Mouse (Mus musculus): ENCODE data around the gene Apol7e. TPM values are rescaled to one million over a fixed set of nuclear protein-coding genes. Genes with fewer than 3 reads are reported as not detected.

Apol7e gene
- polyA plus RNA-seq, 1 experiment from 2014 or later, result not detected

- WGBS, result 89% methylated on average over 10 of the region's 10 CpGs
- H3K27me3 ChIP-seq (replicated peaks; ENCODE audit: control insufficient read depth, insufficient read depth, low read length), result no peaks in the 10 kb centered on the region
- H3K27ac ChIP-seq (replicated peaks; ENCODE audit: low read depth, low read length), result no peak overlapping the region
- ATAC-seq (ENCODE audit: low read depth), result no peak
- no peak overlapping the region for H3K4me3 ChIP-seq (ENCODE audit: low read depth, low read length)
- H3K4me2 ChIP-seq (ENCODE audit: low read depth, low read length), result no peak overlapping the region
- no peaks in the 10 kb centered on the region for H3K36me3 ChIP-seq (ENCODE audit: control insufficient read depth, insufficient read depth, low read length)
- no peaks in the 10 kb centered on the region for H3K9me3 ChIP-seq (ENCODE audit: control insufficient read depth, low read length)
- H3K9ac ChIP-seq (ENCODE audit: low read depth, low read length), result no peak overlapping the region
- H3K4me1 ChIP-seq (ENCODE audit: control insufficient read depth, insufficient read depth, low read length), result no peaks in the 10 kb centered on the region
- DNase-seq (ENCODE audit: low spot score), result no peak
These were observed 51.1 kb downstream of the Apol7e start for GRCm38 (mm10) chr15:77749717-77750116.

GRCm38 (mm10) chr15:77750461-77750860 is 51.8 kb downstream of the Apol7e start:
- Histone ChIP-seq H3K27ac (replicated peaks; ENCODE audit: low read depth, low read length) (no peak overlapping the region), H3K4me3 (ENCODE audit: low read depth, low read length) (no peak overlapping the region), H3K27me3 (replicated peaks; ENCODE audit: control insufficient read depth, insufficient read depth, low read length) (no peaks in the 10 kb centered on the region), H3K9me3 (ENCODE audit: control insufficient read depth, low read length) (no peaks in the 10 kb centered on the region), H3K4me2 (ENCODE audit: low read depth, low read length) (no peak overlapping the region), H3K4me1 (ENCODE audit: control insufficient read depth, insufficient read depth, low read length) (no peaks in the 10 kb centered on the region), H3K36me3 (ENCODE audit: control insufficient read depth, insufficient read depth, low read length) (no peaks in the 10 kb centered on the region), H3K9ac (ENCODE audit: low read depth, low read length) (no peak overlapping the region)
- peak; percentile 23 for DNase-seq (ENCODE audit: low spot score)
- ATAC-seq (ENCODE audit: low read depth), result no peak
- WGBS, result 29% methylated on average over 1 of the region's 1 CpGs

GRCm38 (mm10) chr15:77752443-77752842 is 53.8 kb downstream of the Apol7e start:
- Histone ChIP-seq H3K4me3 (ENCODE audit: low read depth, low read length) (no peak overlapping the region), H3K9ac (ENCODE audit: low read depth, low read length) (no peak overlapping the region), H3K9me3 (ENCODE audit: control insufficient read depth, low read length) (no peaks in the 10 kb centered on the region), H3K27me3 (replicated peaks; ENCODE audit: control insufficient read depth, insufficient read depth, low read length) (no peaks in the 10 kb centered on the region), H3K4me1 (ENCODE audit: control insufficient read depth, insufficient read depth, low read length) (no peaks in the 10 kb centered on the region), H3K4me2 (ENCODE audit: low read depth, low read length) (no peak overlapping the region), H3K36me3 (ENCODE audit: control insufficient read depth, insufficient read depth, low read length) (no peaks in the 10 kb centered on the region), H3K27ac (replicated peaks; ENCODE audit: low read depth, low read length) (no peak overlapping the region)
- DNase-seq (ENCODE audit: low spot score) (no peak), ATAC-seq (ENCODE audit: low read depth) (no peak)
- WGBS, result 64% methylated on average over 11 of the region's 11 CpGs

- Histone ChIP-seq H3K4me3 (ENCODE audit: low read depth, low read length) (no peak overlapping the region), H3K4me2 (ENCODE audit: low read depth, low read length) (no peak overlapping the region), H3K36me3 (ENCODE audit: control insufficient read depth, insufficient read depth, low read length) (peaks cover 4% of the 10 kb centered on the region), H3K9ac (ENCODE audit: low read depth, low read length) (no peak overlapping the region), H3K9me3 (ENCODE audit: control insufficient read depth, low read length) (no peaks in the 10 kb centered on the region), H3K27ac (replicated peaks; ENCODE audit: low read depth, low read length) (no peak overlapping the region), H3K4me1 (ENCODE audit: control insufficient read depth, insufficient read depth, low read length) (no peaks in the 10 kb centered on the region), H3K27me3 (replicated peaks; ENCODE audit: control insufficient read depth, insufficient read depth, low read length) (no peaks in the 10 kb centered on the region)
- ATAC-seq (ENCODE audit: low read depth) (no peak), DNase-seq (ENCODE audit: low spot score) (no peak)
- no CpG with 5 or more reads among the region's 2 CpGs for WGBS
These were observed 56.5 kb downstream of the Apol7e start for GRCm38 (mm10) chr15:77755132-77755531.

- Histone ChIP-seq H3K4me3 (ENCODE audit: low read depth, low read length) (no peak overlapping the region), H3K27ac (replicated peaks; ENCODE audit: low read depth, low read length) (no peak overlapping the region), H3K9me3 (ENCODE audit: control insufficient read depth, low read length) (no peaks in the 10 kb centered on the region), H3K9ac (ENCODE audit: low read depth, low read length) (no peak overlapping the region), H3K4me1 (ENCODE audit: control insufficient read depth, insufficient read depth, low read length) (no peaks in the 10 kb centered on the region), H3K27me3 (replicated peaks; ENCODE audit: control insufficient read depth, insufficient read depth, low read length) (no peaks in the 10 kb centered on the region), H3K4me2 (ENCODE audit: low read depth, low read length) (no peak overlapping the region), H3K36me3 (ENCODE audit: control insufficient read depth, insufficient read depth, low read length) (peaks cover 13% of the 10 kb centered on the region)
- WGBS, result 69% methylated on average over 2 of the region's 2 CpGs
- no peak for ATAC-seq (ENCODE audit: low read depth)
- DNase-seq (ENCODE audit: low spot score), result no peak
These were observed 57.4 kb downstream of the Apol7e start for GRCm38 (mm10) chr15:77756081-77756480.

GRCm38 (mm10) chr15:77756848-77757247 is 58.2 kb downstream of the Apol7e start, which contains the start of gene Apol8:
Gene Apol8 (minus strand): TSS chr15:77757003.
- no peak within 1 kb of the TSS for H3K4me3 ChIP-seq (ENCODE audit: low read depth, low read length)

GRCm38 (mm10) chr15:77757586-77758226 is 59.0 kb downstream of the Apol7e start:
- Histone ChIP-seq H3K36me3 (ENCODE audit: control insufficient read depth, insufficient read depth, low read length) (peaks cover 29% of the 10 kb centered on the region), H3K27ac (replicated peaks; ENCODE audit: low read depth, low read length) (no peak overlapping the region), H3K4me1 (ENCODE audit: control insufficient read depth, insufficient read depth, low read length) (no peaks in the 10 kb centered on the region), H3K9me3 (ENCODE audit: control insufficient read depth, low read length) (no peaks in the 10 kb centered on the region), H3K4me3 (ENCODE audit: low read depth, low read length) (no peak overlapping the region), H3K9ac (ENCODE audit: low read depth, low read length) (no peak overlapping the region), H3K4me2 (ENCODE audit: low read depth, low read length) (no peak overlapping the region), H3K27me3 (replicated peaks; ENCODE audit: control insufficient read depth, insufficient read depth, low read length) (no peaks in the 10 kb centered on the region)
- ATAC-seq (ENCODE audit: low read depth) (no peak), DNase-seq (ENCODE audit: low spot score) (no peak)
- WGBS, result 74% methylated on average over 4 of the region's 4 CpGs

More at GRCm38 (mm10) chr15:77756848-77757247, 58.2 kb downstream of the Apol7e start, which contains the start of gene Apol8:
- H3K4me1 ChIP-seq (ENCODE audit: control insufficient read depth, insufficient read depth, low read length), result no peaks in the 10 kb centered on the region
- H3K4me2 ChIP-seq (ENCODE audit: low read depth, low read length), result no peak within 1 kb of the TSS
- WGBS, result 4% methylated on average over 9 of the region's 9 CpGs
- H3K9ac ChIP-seq (ENCODE audit: low read depth, low read length), result no peak within 1 kb of the TSS
- ATAC-seq (ENCODE audit: low read depth) (peak; percentile 37; the same call in 1 of the 2 replicates), DNase-seq (ENCODE audit: low spot score) (peak; percentile 25)
- peaks cover 21% of the 10 kb centered on the region for H3K36me3 ChIP-seq (ENCODE audit: control insufficient read depth, insufficient read depth, low read length)
- H3K27me3 ChIP-seq (replicated peaks; ENCODE audit: control insufficient read depth, insufficient read depth, low read length), result no peaks in the 10 kb centered on the region
- no peak within 1 kb of the TSS for H3K27ac ChIP-seq (replicated peaks; ENCODE audit: low read depth, low read length)
- no peaks in the 10 kb centered on the region for H3K9me3 ChIP-seq (ENCODE audit: control insufficient read depth, low read length)

GRCm38 (mm10) chr15:77760037-77760436 is 61.4 kb downstream of the Apol7e start:
- WGBS, result 94% methylated on average over 16 of the region's 16 CpGs
- Histone ChIP-seq H3K36me3 (ENCODE audit: control insufficient read depth, insufficient read depth, low read length) (peaks cover 51% of the 10 kb centered on the region), H3K4me3 (ENCODE audit: low read depth, low read length) (no peak overlapping the region), H3K27me3 (replicated peaks; ENCODE audit: control insufficient read depth, insufficient read depth, low read length) (no peaks in the 10 kb centered on the region), H3K4me2 (ENCODE audit: low read depth, low read length) (no peak overlapping the region), H3K9me3 (ENCODE audit: control insufficient read depth, low read length) (no peaks in the 10 kb centered on the region), H3K27ac (replicated peaks; ENCODE audit: low read depth, low read length) (no peak overlapping the region), H3K9ac (ENCODE audit: low read depth, low read length) (no peak overlapping the region), H3K4me1 (ENCODE audit: control insufficient read depth, insufficient read depth, low read length) (no peaks in the 10 kb centered on the region)
- ATAC-seq (ENCODE audit: low read depth) (no peak), DNase-seq (ENCODE audit: low spot score) (no peak)

- 94% methylated on average over 7 of the region's 7 CpGs for WGBS
- Histone ChIP-seq H3K27me3 (replicated peaks; ENCODE audit: control insufficient read depth, insufficient read depth, low read length) (no peaks in the 10 kb centered on the region), H3K4me3 (ENCODE audit: low read depth, low read length) (no peak overlapping the region), H3K36me3 (ENCODE audit: control insufficient read depth, insufficient read depth, low read length) (peaks cover 62% of the 10 kb centered on the region), H3K9me3 (ENCODE audit: control insufficient read depth, low read length) (no peaks in the 10 kb centered on the region), H3K4me1 (ENCODE audit: control insufficient read depth, insufficient read depth, low read length) (no peaks in the 10 kb centered on the region), H3K4me2 (ENCODE audit: low read depth, low read length) (no peak overlapping the region), H3K27ac (replicated peaks; ENCODE audit: low read depth, low read length) (no peak overlapping the region), H3K9ac (ENCODE audit: low read depth, low read length) (no peak overlapping the region)
- ATAC-seq (ENCODE audit: low read depth) (no peak), DNase-seq (ENCODE audit: low spot score) (no peak)
These were observed 62.4 kb downstream of the Apol7e start for GRCm38 (mm10) chr15:77761083-77761482.

All from embryonic facial prominence, embryonic 14.5 days (tissue).